In the genomic region with DNA sequence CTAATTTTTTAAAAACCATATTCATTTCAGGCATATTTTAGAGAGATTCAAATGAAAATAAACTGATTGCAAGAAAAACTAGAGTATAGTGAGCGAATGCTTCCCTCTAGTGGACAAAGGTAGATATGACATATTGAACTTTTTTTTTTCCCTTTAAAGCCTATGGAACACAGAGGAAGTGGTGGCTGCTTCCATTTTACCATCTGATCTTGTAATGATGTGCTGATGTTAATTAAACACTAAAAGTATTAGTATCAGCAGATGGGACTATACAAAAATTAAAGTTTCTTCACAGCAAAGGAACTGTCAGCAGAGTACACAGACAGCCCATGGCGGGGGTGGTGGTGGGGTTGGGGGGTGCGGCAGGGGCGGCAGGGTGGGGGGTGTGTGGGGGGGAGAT, we compare ENCODE assay signal across 8 mouse cellular contexts. TPM values are rescaled to one million over a fixed set of nuclear protein-coding genes. Genes with fewer than 3 reads are reported as not detected.
A peak's percentile ranks its signal among the peaks of the same experiment; 100 is the strongest.
DNase-seq lines count a peak whose midpoint lies in the region; ATAC-seq and TF ChIP-seq lines count a peak whose summit lies in the region.
"Had no signal": no experiment of that assay in that cellular context is flagged by ENCODE, and none has a peak within 500 bp of the region (broad histone marks: within the 10 kb centered on the region; RNA-seq: fewer than 3 reads in every experiment).

No protein-coding gene starts in this region.

- no peaks in the 10 kb centered on the region for H3K9me3 ChIP-seq in liver, postnatal 0 days (ENCODE audit: low read length)
- H3K9me3 ChIP-seq in liver, embryonic 11.5 days (ENCODE audit: control insufficient read depth, low read length): no peaks in the 10 kb centered on the region
- H3K9me3 ChIP-seq: embryonic facial prominence, embryonic 15.5 days had no signal

- H3K27ac ChIP-seq in liver, postnatal 0 days (ENCODE audit: low read depth): no peak overlapping the region
- no peak overlapping the region for H3K27ac ChIP-seq in liver, embryonic 11.5 days (ENCODE audit: low read depth, low read length)
- H3K27ac ChIP-seq: embryonic facial prominence, embryonic 15.5 days had no signal

- H3K36me3 ChIP-seq in liver, postnatal 0 days (replicated peaks; ENCODE audit: insufficient read depth, low read length): no peaks in the 10 kb centered on the region
- H3K36me3 ChIP-seq in liver, embryonic 11.5 days (ENCODE audit: control insufficient read depth, insufficient read depth, low read length): no peaks in the 10 kb centered on the region
- H3K36me3 ChIP-seq: embryonic facial prominence, embryonic 15.5 days had no signal

- no peak for DNase-seq in liver, postnatal 0 days
- DNase-seq in liver, embryonic 11.5 days (ENCODE audit: low spot score): no peak
- DNase-seq in retina, postnatal 1 day: peak; percentile 69
- DNase-seq in left cerebral cortex, postnatal 10 days (ENCODE audit: extremely low spot score in 1 of 2, low spot score in 2 of 2): no peak
- no peak for DNase-seq in B cell, adult 2 months

- H3K4me1 ChIP-seq in liver, postnatal 0 days (ENCODE audit: insufficient read depth): no peaks in the 10 kb centered on the region
- H3K4me1 ChIP-seq in liver, embryonic 11.5 days (replicated peaks; ENCODE audit: control insufficient read depth, insufficient read depth, low read length): no peaks in the 10 kb centered on the region; the same call in 1 of the 2 replicates

- H3K9ac ChIP-seq in liver, postnatal 0 days (replicated peaks): no peak overlapping the region
- H3K9ac ChIP-seq in liver, embryonic 11.5 days (ENCODE audit: low read depth, low read length): no peak overlapping the region
- H3K9ac ChIP-seq: embryonic facial prominence, embryonic 15.5 days had no signal

- WGBS in liver, postnatal 0 days (ENCODE audit: insufficient replicate concordance): 57% methylated on average over 4 of the region's 4 CpGs
- WGBS in liver, embryonic 11.5 days: 40% methylated on average over 4 of the region's 4 CpGs

- intact Hi-C loops in left cerebral cortex, postnatal 10 days (cut with DNase I): loop anchor here (2.0 kb wide), 1 partner anchor 151 kb away; no protein-coding TSS in a partner anchor

- H3K4me3 ChIP-seq in liver, postnatal 0 days (ENCODE audit: low read depth, low read length): no peak overlapping the region
- H3K4me3 ChIP-seq in liver, embryonic 11.5 days (ENCODE audit: low read depth, low read length): no peak overlapping the region
- H3K4me3 ChIP-seq: embryonic facial prominence, embryonic 15.5 days had no signal

- H3K4me2 ChIP-seq in liver, postnatal 0 days (ENCODE audit: low read depth, low read length): no peak overlapping the region
- H3K4me2 ChIP-seq in liver, embryonic 11.5 days: no peak overlapping the region
- H3K4me2 ChIP-seq: embryonic facial prominence, embryonic 15.5 days had no signal

- peak; percentile 69 for TF ChIP-seq CTCF in liver, postnatal 0 days (IDR thresholded peaks at IDR 0.05; ENCODE audit: low read depth)

- H3K27me3 ChIP-seq in liver, postnatal 0 days (ENCODE audit: insufficient read depth, low read length): no peaks in the 10 kb centered on the region
- no peaks in the 10 kb centered on the region for H3K27me3 ChIP-seq in liver, embryonic 11.5 days (replicated peaks; ENCODE audit: control insufficient read depth, insufficient read depth, low read length)
- H3K27me3 ChIP-seq: embryonic facial prominence, embryonic 15.5 days had no signal

- TF ChIP-seq EP300 in liver, postnatal 0 days (IDR thresholded peaks at IDR 0.05; ENCODE audit: low read depth): no peak

- no peak for ATAC-seq in liver, postnatal 0 days
- ATAC-seq in liver, embryonic 11.5 days (replicated peaks; ENCODE audit: low FRiP score): no peak
- ATAC-seq in activated CD4-positive, CD25-positive, alpha-beta regulatory T cell, adult 4 months: peak; percentile 43
- ATAC-seq in hematopoietic stem cell, adult 5-6 weeks (replicated peaks in 1 of 2; ENCODE audit: insufficient read depth in 1 of 2, low FRiP score in 2 of 2, low TSS enrichment in 1 of 2, low read depth in 1 of 2, poor library complexity in 2 of 2, severe bottlenecking in 2 of 2): peak; percentile 51 to 69; a peak in 2 of 4 replicates

RNA-seq across cellular contexts. Expression of a gene that starts 48.3 kb away (rescaled TPM):
- 0.22 and 0.38 TPM in 2 replicates for polyA plus RNA-seq in liver, postnatal 0 days (2015; fragmentation: Nextera tagmentation; extraction: Ambion mirVana)
- polyA plus RNA-seq in liver, embryonic 11.5 days (2014; fragmentation: Nextera tagmentation; extraction: Ambion mirVana): 4.3 and 5.4 TPM in 2 replicates
- polyA plus RNA-seq in activated CD4-positive, CD25-positive, alpha-beta regulatory T cell, adult 4 months (2017; shearing (Covaris generic)): not detected
- total RNA-seq in hematopoietic stem cell, adult 5-6 weeks (2017): not detected in 2 replicates
- 1 to 10 TPM; 4.7 to 5.0 TPM for total RNA-seq in left cerebral cortex, postnatal 10 days (2021)

Comparison
In these comparisons a context has a peak if more than half of its experiments do, and no peak if none do; other contexts are left out.
1. ATAC-seq: peak in activated CD4-positive, CD25-positive, alpha-beta regulatory T cell, adult 4 months (single experiment) and hematopoietic stem cell, adult 5-6 weeks (2 of 2); none in liver, postnatal 0 days (single experiment) and liver, embryonic 11.5 days (single experiment).